Mouse (Mus musculus) left cerebral cortex, postnatal 36 days (tissue): Measurements from ENCODE around the gene Tsacc. TPM values are rescaled to one million over a fixed set of nuclear protein-coding genes. Genes with fewer than 3 reads are reported as not detected.

ENCODE experiments used
- DNase-seq, 2 experiments: peaks; one replicate each; pipeline ENCODE4 v3.0.0; 2021 to 2022; ENCODE audit warnings: low spot score in 2 of 2, mixed read lengths in 1 of 2
- intact Hi-C: fragments of 180-260 bp; cut with DNase I; formaldehyde crosslinking; loops from one replicate; pipeline ENCODE4 v1.15.1; 2025
- total RNA-seq, 2 experiments: library from RNA; stranded (reverse); gene quantifications; 2 replicates each; pipeline ENCODE4 v1.2.3; 2021

Gene Tsacc
- total RNA-seq, 2 experiments from 2014 or later: 2.3 to 6.0 TPM

DNA sequence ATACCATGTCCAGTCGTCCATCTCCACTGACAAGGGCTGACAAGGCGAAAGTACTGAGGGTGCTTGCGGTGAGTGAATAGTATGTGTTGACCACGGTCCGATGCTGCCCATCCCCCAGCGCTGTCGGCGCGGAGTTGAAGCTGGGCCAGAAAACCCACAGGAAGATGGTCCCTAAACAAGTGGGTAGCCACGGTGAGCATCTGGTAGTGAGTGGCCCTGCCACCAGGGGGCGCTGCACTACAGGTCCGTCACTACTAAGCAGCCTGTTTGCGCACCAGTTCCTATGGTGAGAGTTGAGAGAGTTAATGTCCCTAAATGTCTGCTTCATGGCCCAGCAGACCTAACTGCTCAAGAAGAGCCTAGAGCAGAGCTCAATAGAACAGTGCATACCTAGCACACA is 51.0 kb downstream of the Tsacc start:
- intact Hi-C loops: loop anchor here (5.0 kb wide), 1 partner anchor 41 kb away; the partner anchor contains the start of gene Gm38392
- DNase-seq: peak; percentile 63 to 64

DNA sequence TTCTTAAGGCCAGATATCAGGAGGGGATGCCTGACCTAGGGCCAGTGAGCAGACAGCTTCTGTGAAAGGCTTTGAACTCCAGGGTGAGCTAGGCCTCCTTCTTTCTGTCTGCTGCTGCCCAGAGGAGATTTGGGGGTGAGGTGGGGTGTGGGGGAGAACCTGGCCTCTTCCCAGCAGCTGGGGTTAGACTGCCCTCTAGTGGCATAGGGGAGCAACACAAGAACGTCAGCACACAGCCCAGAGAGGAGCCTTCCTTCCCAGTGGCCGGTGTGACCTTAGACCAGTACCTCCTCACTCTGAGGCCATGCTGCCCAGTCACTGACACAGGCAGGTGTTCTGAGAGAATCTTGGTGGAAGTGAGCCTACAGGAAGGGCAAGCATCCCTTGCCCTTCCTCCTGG is 52.7 kb downstream of the Tsacc start:
- peak; percentile 38 to 58 for DNase-seq
- intact Hi-C loops: loop anchor here (5.0 kb wide), 1 partner anchor 157 kb away; no protein-coding TSS in a partner anchor

DNA sequence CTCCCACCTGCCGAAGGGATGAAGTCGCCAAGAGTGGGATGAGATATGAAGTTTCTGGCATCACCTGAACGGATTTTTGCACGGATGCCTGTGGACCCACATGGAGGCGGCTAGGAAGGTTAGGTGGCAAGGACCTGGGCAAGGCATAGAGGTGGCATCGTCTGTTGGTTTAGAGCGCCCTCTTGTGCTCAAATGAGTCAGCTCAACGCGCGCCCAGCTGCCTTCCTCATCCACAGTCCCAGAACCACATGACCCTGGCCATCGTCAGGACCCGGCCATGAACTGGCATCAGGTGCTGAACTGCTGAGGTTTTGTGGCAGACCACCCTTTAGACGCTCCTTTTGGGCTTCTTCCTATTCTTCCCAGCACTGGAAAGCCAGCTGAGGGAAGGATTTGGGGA is 54.3 kb downstream of the Tsacc start:
- DNase-seq: peak; percentile 80 to 81
- intact Hi-C loops: loop anchor here (1.0 to 5.0 kb wide), 2 partner anchors 50 to 155 kb away; no protein-coding TSS in a partner anchor

DNA sequence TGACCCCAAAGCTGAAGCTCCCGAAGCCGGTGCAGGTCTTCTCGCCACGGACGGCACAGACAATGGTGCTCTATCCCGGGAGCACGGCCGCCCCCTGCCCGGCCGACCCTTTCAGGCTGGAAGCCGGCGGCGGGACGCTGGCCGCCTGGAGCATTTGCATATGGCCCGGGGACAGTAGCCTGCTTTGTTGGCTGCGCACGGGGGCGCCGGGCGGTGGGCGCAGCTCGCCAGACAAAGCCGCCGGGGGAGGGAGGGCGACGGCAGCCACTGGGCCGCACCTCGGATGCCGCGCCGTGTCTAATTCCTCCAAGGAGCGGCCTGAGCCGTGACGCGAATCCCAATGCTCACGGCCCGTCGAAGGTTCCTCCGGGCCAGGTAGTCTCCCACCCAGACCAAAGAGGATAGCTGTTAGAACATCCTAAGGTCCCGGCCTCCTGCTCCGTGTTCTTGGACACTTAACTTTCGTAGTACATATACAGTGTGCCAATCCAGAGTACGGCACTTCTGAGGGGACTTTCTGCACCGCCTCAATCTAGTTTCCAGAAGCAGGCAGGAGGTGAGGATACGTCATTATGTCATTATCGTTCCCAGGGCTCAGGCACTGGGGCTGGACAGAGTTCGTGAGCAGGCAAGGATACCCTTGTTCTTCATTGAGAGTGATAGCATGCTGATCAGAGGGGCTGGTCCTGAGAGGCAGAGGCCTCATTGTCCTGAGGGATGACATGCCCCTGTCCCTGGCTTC is 55.6 kb downstream of the Tsacc start:
- intact Hi-C loops: loop anchor here (5.0 kb wide), 1 partner anchor 154 kb away; no protein-coding TSS in a partner anchor
- peak in 1 of 2 experiments; percentile 5 for DNase-seq

DNA sequence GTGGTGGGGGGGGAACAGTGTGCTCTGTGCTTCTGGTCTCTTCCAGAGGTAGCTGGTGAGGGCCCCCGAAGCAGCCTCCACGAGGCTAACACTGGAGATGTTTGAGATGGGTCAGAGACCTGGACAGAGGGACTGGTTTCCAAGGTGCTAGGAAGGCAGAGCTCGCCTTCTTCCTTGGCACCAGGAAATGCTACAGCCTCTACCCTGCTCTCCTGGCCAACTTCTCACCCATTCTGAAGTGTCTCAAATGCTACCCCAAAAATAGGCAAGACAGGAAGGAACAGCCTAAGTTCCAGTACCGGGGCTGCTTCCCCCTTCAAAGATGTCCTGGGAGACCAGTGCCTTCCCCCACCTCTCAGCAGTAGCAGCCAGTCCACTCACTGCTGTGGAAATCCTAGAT is 57.4 kb downstream of the Tsacc start:
- intact Hi-C loops: no loop called here
- DNase-seq: no peak

DNA sequence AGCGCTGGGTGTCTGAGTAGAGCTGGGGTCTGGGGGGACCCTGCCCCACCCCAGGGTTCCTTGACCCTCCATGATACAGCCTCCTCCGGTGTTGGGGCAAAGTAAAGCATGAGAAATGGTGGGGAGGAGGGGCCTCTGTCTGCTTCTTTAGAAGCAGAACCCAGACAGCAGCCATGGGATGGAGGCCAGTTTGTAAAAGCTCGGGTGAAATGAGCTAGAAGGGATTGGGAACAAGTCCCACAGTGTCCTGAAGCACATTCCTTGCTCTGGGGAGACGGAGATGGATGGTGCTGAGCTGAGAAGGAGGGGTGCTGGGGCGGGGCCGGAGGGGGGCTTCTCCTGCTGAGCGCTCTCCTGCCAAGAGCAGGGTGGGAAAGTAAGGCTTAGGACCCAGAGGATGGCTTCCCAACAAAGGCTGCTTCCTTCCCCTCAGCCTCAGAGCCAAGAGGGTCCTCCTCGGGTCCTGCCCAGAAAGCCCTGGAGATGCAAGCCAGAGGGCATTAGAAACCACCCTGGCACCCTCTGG is 57.9 kb downstream of the Tsacc start:
- DNase-seq: peak in 1 of 2 experiments; percentile 16
- intact Hi-C loops: no loop called here

DNA sequence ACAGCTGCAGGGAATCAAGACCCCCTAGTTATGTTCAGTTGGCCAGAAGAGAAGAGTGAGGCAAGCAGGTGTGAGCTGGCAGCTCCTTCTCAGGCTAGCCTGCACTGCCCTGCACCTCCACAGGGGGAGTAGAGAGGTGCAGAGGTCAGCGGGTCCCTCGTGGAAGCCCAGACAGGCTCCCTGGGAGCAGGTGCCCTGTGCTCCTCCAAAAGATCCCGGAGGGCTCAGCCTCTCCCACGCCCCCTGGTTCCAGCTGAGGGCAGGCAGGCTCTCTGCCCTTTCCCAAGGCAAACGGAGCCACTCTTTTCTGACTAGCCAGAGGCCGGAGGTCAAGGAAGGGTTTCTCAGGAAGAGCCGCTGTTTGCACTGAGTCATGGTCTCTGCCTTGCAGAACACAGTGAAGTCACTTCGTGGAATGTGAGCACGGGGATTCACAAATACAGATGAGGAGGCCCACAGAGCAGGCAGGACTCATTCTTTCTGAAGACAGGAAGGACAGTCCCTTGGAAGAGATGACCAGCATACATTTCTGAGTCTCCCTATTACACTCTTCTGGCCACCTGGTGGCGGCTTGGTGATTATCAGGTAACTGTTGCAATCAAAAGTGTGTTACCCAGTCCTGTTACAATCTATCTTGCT is 59.1 kb downstream of the Tsacc start:
- peak in 1 of 2 experiments; percentile 9 for DNase-seq
- intact Hi-C loops: no loop called here

DNA sequence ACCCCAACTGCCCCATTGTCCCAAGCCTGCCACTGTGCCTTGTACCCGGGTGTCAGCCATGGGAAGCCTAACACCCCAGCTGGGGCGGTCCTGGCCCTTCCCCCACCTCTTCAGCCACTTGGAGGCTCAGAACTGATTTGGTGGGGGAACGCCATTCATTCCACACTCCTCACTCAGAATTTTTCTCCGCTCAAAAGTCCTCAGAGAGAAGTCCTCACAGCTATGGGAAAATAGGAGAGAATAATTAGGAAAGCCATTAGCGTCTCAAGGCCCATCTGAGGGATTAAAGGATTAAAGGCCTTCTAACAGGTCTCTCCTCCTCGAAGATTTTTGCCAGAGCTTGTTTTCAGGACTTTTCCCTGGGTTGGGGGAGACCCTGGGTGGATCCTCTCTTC is 59.6 kb downstream of the Tsacc start:
- intact Hi-C loops: no loop called here
- DNase-seq: no peak

DNA sequence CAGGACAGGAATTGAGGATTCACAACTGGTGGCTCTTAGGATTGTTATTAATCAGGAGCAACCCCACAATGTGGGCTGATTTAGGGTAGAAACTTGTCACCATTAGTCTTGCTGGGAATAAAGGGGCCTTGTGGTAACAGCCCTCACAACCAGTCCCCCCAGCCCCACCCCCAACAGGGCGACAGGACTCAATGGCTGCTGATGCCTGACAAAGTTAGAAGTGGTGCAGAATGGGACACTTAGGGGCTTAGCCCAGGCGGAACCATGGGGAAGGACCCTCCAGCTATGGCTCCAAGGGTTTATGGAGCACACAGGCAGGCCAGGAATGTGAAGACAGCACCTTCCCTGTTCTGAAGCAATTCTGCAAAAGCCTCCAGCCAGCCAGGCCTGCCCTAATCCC is 61.2 kb downstream of the Tsacc start:
- no peak for DNase-seq
- intact Hi-C loops: no loop called here

DNA sequence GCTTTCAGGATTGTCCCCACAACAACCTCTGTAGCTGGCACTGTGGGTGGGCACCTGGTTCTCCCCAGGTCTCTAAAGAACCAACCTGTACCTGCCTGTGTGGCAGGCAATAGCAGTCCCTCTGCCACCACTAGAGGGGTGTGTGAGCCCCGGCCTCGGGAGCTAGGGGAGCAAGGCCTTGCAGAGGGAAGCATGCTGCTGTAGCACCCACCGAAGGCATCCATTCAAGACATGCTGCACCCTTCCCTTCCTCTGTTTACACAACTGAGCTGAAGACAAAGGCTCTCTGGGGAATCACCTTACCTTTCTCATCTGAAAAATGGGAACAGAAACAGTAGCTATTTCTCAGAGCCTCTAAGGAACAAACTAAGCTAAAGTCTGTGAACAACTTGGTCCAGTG is 61.6 kb downstream of the Tsacc start:
- DNase-seq: peak in 1 of 2 experiments; percentile 13
- intact Hi-C loops: no loop called here

DNA sequence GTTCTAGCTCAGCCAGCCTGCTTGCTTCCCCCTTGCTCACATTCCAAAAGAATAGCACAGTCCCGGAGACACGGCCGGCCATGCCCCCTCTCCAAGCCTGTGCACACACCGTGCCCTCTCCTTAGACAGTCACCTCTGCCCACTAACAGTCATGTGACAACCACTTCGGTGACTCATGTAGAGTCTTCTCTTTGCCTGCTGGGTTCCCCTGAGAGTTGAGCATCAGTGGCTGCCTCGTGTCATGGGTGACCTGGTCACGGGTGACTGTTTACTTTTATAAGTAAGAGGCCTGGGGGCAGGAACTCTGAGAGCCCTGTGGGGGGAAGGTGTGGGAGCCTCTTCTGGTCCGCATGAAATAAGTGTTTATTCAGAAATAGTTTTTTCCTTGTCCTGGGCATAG is 62.8 kb downstream of the Tsacc start:
- no peak for DNase-seq
- intact Hi-C loops: no loop called here

DNA sequence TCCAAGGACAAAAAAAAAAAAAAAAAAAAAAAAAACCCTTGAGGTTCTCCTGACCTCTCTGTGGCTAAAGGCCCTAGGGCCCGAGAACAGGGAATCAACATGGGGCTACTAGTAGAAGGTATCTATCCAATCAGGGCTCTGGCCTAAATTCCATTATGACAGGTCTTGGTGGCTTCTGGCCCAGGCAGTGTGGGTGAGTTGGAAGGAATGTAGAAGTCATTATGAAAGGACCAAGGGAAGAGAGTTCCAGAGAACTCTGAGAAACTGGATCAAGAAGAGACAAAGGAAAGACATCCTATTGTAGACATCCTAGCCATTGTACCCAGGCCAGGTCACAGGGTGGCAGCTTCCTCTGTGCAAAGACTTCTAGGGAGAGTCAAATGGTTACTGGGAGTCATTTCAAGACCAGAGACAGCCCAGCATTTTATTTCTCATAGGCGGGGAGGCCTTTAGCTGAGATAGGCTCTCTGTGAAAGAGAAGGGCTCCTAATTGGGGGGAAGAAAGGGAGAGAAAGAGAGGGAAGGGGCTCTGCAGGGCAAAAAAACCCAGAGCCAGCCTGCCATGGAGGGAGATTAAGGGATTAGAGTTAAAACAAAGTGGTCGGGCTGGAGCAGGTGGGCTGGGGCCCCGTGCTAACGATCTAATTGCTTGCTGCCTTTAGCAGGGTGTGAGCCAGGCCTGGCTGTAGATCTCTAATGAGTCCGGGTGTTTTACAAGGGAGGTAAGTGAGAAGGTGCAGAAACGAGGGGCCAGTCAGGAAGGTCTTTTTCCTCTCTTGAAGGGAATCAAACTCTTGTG is 63.7 kb downstream of the Tsacc start:
- peak in 1 of 2 experiments; percentile 18 for DNase-seq
- intact Hi-C loops: no loop called here

Other genes with a start within 250 kb of the Tsacc start
- 10 to 100 TPM; 61.7 to 74.4 TPM for gene Naxe, start 238.5 kb downstream of the Tsacc start, total RNA-seq
- gene Ttc24, start 218.7 kb downstream of the Tsacc start, total RNA-seq: not detected
- gene Iqgap3, start 215.0 kb downstream of the Tsacc start, total RNA-seq: 1 to 10 TPM in 1 of 2 experiments, under 1 TPM in 1; 0.23 to 1.1 TPM
- gene Mef2d, start 154.6 kb downstream of the Tsacc start, total RNA-seq: 100 to 1,000 TPM; 203 to 231 TPM
- not detected for gene Rhbg, start 42.3 kb downstream of the Tsacc start, total RNA-seq
- gene Gm38392, start 9.8 kb downstream of the Tsacc start, total RNA-seq: under 1 TPM; 0.45 to 0.52 TPM
- 100 to 1,000 TPM; 170 TPM for gene Cct3, start 117 bp upstream of the Tsacc start, total RNA-seq
- 100 to 1,000 TPM in 1 of 2 experiments, 10 to 100 TPM in 1; 90.8 to 101 TPM for gene Glmp, start 28.0 kb upstream of the Tsacc start, total RNA-seq
- gene Tmem79, start 39.1 kb upstream of the Tsacc start, total RNA-seq: 1 to 10 TPM in 1 of 2 experiments, under 1 TPM in 1; 0.41 to 1.8 TPM
- gene Smg5, start 39.3 kb upstream of the Tsacc start, total RNA-seq: 10 to 100 TPM; 68.3 to 82.9 TPM
- 1 to 10 TPM; 6.9 to 8.4 TPM for gene Paqr6, start 67.6 kb upstream of the Tsacc start, total RNA-seq
- gene Bglap3, start 75.7 kb upstream of the Tsacc start, total RNA-seq: 1 to 10 TPM in 1 of 2 experiments, not detected in 1; 1.8 TPM
- 1 to 10 TPM; 2.6 to 2.7 TPM for gene Bglap2, start 81.7 kb upstream of the Tsacc start, total RNA-seq
- 1 to 10 TPM in 1 of 2 experiments, not detected in 1; 1.8 TPM for gene Bglap, start 87.5 kb upstream of the Tsacc start, total RNA-seq
- gene Pmf1, start 113.3 kb upstream of the Tsacc start, total RNA-seq: 1 to 10 TPM; 6.0 to 7.3 TPM
- gene Slc25a44, start 128.1 kb upstream of the Tsacc start, total RNA-seq: 10 to 100 TPM; 77.1 to 84.0 TPM
- 10 to 100 TPM; 52.2 to 66.7 TPM for gene Sema4a, start 164.2 kb upstream of the Tsacc start, total RNA-seq
- gene Lmna, start 213.0 kb upstream of the Tsacc start, total RNA-seq: 10 to 100 TPM; 47.1 to 57.3 TPM
- gene Mex3a, start 235.4 kb upstream of the Tsacc start, total RNA-seq: 1 to 10 TPM; 2.6 to 2.9 TPM